ENCODE assay signal across 15 mouse cellular contexts in genomic region chr8:77682008-77682934, GRCm38 (mm10). TPM values are rescaled to one million over a fixed set of nuclear protein-coding genes. Genes with fewer than 3 reads are reported as not detected.
A peak's percentile ranks its signal among the peaks of the same experiment; 100 is the strongest.
DNase-seq lines count a peak whose midpoint lies in the region; ATAC-seq and TF ChIP-seq lines count a peak whose summit lies in the region.
"Had no signal": no experiment of that assay in that cellular context is flagged by ENCODE, and none has a peak within 500 bp of the region (broad histone marks: within the 10 kb centered on the region; RNA-seq: fewer than 3 reads in every experiment).

No protein-coding gene starts in this region.

- H3K4me1 ChIP-seq in forebrain, embryonic 14.5 days (ENCODE audit: control insufficient read depth, insufficient read depth, low read length), result no peaks in the 10 kb centered on the region
- H3K4me1 ChIP-seq in forebrain, embryonic 16.5 days (replicated peaks; ENCODE audit: control insufficient read depth, insufficient read depth, low read length), result no peaks in the 10 kb centered on the region
- H3K4me1 ChIP-seq in kidney, embryonic 15.5 days, result peaks cover 17% of the 10 kb centered on the region
- peaks cover 0 to 7% of the 10 kb centered on the region in 2 experiments; a peak in 2 of 4 replicates for H3K4me1 ChIP-seq in MEL (ENCODE audit: control insufficient read depth in 1 of 2, insufficient read depth in 2 of 2, low read length in 2 of 2)
- peaks cover 6% of the 10 kb centered on the region for H3K4me1 ChIP-seq in intestine, embryonic 16.5 days (ENCODE audit: control insufficient read depth, insufficient read depth, low read length)
- no peaks in the 10 kb centered on the region for H3K4me1 ChIP-seq in hindbrain, embryonic 13.5 days (replicated peaks)
- H3K4me1 ChIP-seq: hindbrain, embryonic 10.5 days had no signal

- no peaks in the 10 kb centered on the region for H3K79me2 ChIP-seq in MEL (ENCODE audit: control insufficient read depth, insufficient read depth, low read length, poor library complexity)

- no peak overlapping the region for H3K4me2 ChIP-seq in forebrain, embryonic 14.5 days (ENCODE audit: low read length)
- no peak overlapping the region for H3K4me2 ChIP-seq in forebrain, embryonic 16.5 days (ENCODE audit: low read length)
- peak overlapping the region; percentile 36 for H3K4me2 ChIP-seq in kidney, embryonic 15.5 days
- no peak overlapping the region; the same call in 1 of the 2 replicates for H3K4me2 ChIP-seq in intestine, embryonic 16.5 days (ENCODE audit: low read depth, low read length)
- no peak overlapping the region for H3K4me2 ChIP-seq in hindbrain, embryonic 13.5 days
- H3K4me2 ChIP-seq: neural tube, embryonic 13.5 days had no signal

- no peaks in the 10 kb centered on the region for H3K9me3 ChIP-seq in forebrain, embryonic 14.5 days (replicated peaks; ENCODE audit: control insufficient read depth, low read length)
- no peaks in the 10 kb centered on the region for H3K9me3 ChIP-seq in forebrain, embryonic 16.5 days (ENCODE audit: control insufficient read depth, low read length)
- no peaks in the 10 kb centered on the region for H3K9me3 ChIP-seq in kidney, embryonic 15.5 days (replicated peaks)
- no peaks in the 10 kb centered on the region for H3K9me3 ChIP-seq in MEL (replicated peaks; ENCODE audit: insufficient read depth, low read length)
- H3K9me3 ChIP-seq in intestine, embryonic 16.5 days (ENCODE audit: control insufficient read depth, low read length), result no peaks in the 10 kb centered on the region
- no peaks in the 10 kb centered on the region for H3K9me3 ChIP-seq in hindbrain, embryonic 13.5 days
- H3K9me3 ChIP-seq: hindbrain, embryonic 10.5 days; neural tube, embryonic 13.5 days had no signal

- WGBS in forebrain, embryonic 14.5 days, result 49% methylated on average over 15 of the region's 15 CpGs
- 41% methylated on average over 15 of the region's 15 CpGs for WGBS in forebrain, embryonic 16.5 days
- 19% methylated on average over 15 of the region's 15 CpGs for WGBS in kidney, embryonic 15.5 days
- WGBS in intestine, embryonic 16.5 days, result 28% methylated on average over 15 of the region's 15 CpGs
- WGBS in hindbrain, embryonic 13.5 days, result 78% methylated on average over 15 of the region's 15 CpGs

- H3K4me3 ChIP-seq in forebrain, embryonic 14.5 days (ENCODE audit: low read depth, low read length), result no peak overlapping the region
- no peak overlapping the region for H3K4me3 ChIP-seq in forebrain, embryonic 16.5 days (replicated peaks; ENCODE audit: low read length)
- no peak overlapping the region for H3K4me3 ChIP-seq in kidney, embryonic 15.5 days (replicated peaks)
- H3K4me3 ChIP-seq in MEL (ENCODE audit: control insufficient read depth in 1 of 2, insufficient read depth in 1 of 2, low read depth in 2 of 2, low read length in 2 of 2), result peak overlapping the region; percentile 31 to 73
- H3K4me3 ChIP-seq in intestine, embryonic 16.5 days (ENCODE audit: low read length), result no peak overlapping the region
- H3K4me3 ChIP-seq in hindbrain, embryonic 13.5 days, result no peak overlapping the region
- H3K4me3 ChIP-seq: hindbrain, embryonic 10.5 days; neural tube, embryonic 13.5 days had no signal

- TF ChIP-seq CTCF in MEL (IDR thresholded peaks at IDR 0.05 in 2 of 3, conservative IDR thresholded peaks at IDR 0.05 in 1 of 3; ENCODE audit: control insufficient read depth in 1 of 3, insufficient read depth in 1 of 3, low read depth in 2 of 3, low read length in 3 of 3, poor library complexity in 1 of 3, severe bottlenecking in 1 of 3), result no peak

- no peaks in the 10 kb centered on the region for H3K27me3 ChIP-seq in forebrain, embryonic 14.5 days (replicated peaks; ENCODE audit: control insufficient read depth, insufficient read depth, low read length)
- H3K27me3 ChIP-seq in forebrain, embryonic 16.5 days (replicated peaks; ENCODE audit: control insufficient read depth, insufficient read depth, low read length), result no peaks in the 10 kb centered on the region
- no peaks in the 10 kb centered on the region for H3K27me3 ChIP-seq in kidney, embryonic 15.5 days
- H3K27me3 ChIP-seq in MEL (ENCODE audit: control insufficient read depth in 1 of 2, insufficient read depth in 2 of 2, low read length in 2 of 2), result no peaks in the 10 kb centered on the region
- H3K27me3 ChIP-seq in intestine, embryonic 16.5 days (replicated peaks; ENCODE audit: control insufficient read depth, insufficient read depth, low read length), result no peaks in the 10 kb centered on the region
- no peaks in the 10 kb centered on the region for H3K27me3 ChIP-seq in hindbrain, embryonic 13.5 days
- H3K27me3 ChIP-seq: neural tube, embryonic 13.5 days had no signal

- H3K9ac ChIP-seq in forebrain, embryonic 14.5 days (ENCODE audit: low read length), result no peak overlapping the region
- no peak overlapping the region for H3K9ac ChIP-seq in forebrain, embryonic 16.5 days (replicated peaks; ENCODE audit: low read depth, low read length)
- H3K9ac ChIP-seq in kidney, embryonic 15.5 days, result no peak overlapping the region
- H3K9ac ChIP-seq in MEL (ENCODE audit: control insufficient read depth, low read depth, low read length, poor library complexity, severe bottlenecking), result 0 out of 2 replicates have a peak overlapping the region, but pooled peaks have one; percentile 14
- H3K9ac ChIP-seq in intestine, embryonic 16.5 days (ENCODE audit: low read depth, low read length), result no peak overlapping the region
- H3K9ac ChIP-seq in hindbrain, embryonic 13.5 days, result no peak overlapping the region
- H3K9ac ChIP-seq: neural tube, embryonic 13.5 days had no signal

- TF ChIP-seq EP300 in MEL (IDR thresholded peaks at IDR 0.05; ENCODE audit: low read depth in 1 of 2, low read length in 2 of 2), result no peak

- no peak for TF ChIP-seq RAD21 in MEL (IDR thresholded peaks at IDR 0.05; ENCODE audit: low read depth, low read length)

- no peak for ATAC-seq in forebrain, embryonic 14.5 days
- no peak for ATAC-seq in forebrain, embryonic 16.5 days
- ATAC-seq in kidney, embryonic 15.5 days (replicated peaks; ENCODE audit: low FRiP score), result peak; percentile 64; the same call in 1 of the 2 replicates
- peak; percentile 62; the same call in 1 of the 2 replicates for ATAC-seq in intestine, embryonic 16.5 days
- ATAC-seq in hindbrain, embryonic 13.5 days (ENCODE audit: low FRiP score), result no peak

- no peak for TF ChIP-seq POLR2A in MEL (IDR thresholded peaks at IDR 0.05; ENCODE audit: control insufficient read depth in 1 of 2, insufficient read depth in 1 of 2, low read depth in 1 of 2, low read length in 2 of 2, poor library complexity in 1 of 2)

- DNase-seq in forebrain, embryonic 14.5 days (ENCODE audit: low spot score), result peak; percentile 16
- DNase-seq in kidney, adult 18-20 months, result no peak
- DNase-seq in MEL (ENCODE audit: low read depth, low spot score), result peak; percentile 35
- no peak for DNase-seq in right cerebral cortex, postnatal 14 days
- DNase-seq: cerebellum, adult 8-10 months; lung, adult 2 months; midbrain, embryonic 14.5 days; right cerebral cortex, adult 18-20 months; thymus, postnatal 4 days had no signal

- no peak overlapping the region for H3K27ac ChIP-seq in forebrain, embryonic 14.5 days (ENCODE audit: low read depth, low read length)
- no peak overlapping the region for H3K27ac ChIP-seq in forebrain, embryonic 16.5 days (ENCODE audit: low read length)
- peak overlapping the region; percentile 80 for H3K27ac ChIP-seq in kidney, embryonic 15.5 days
- no peak overlapping the region for H3K27ac ChIP-seq in MEL (ENCODE audit: control insufficient read depth, low read depth, low read length)
- peak overlapping the region; percentile 75 for H3K27ac ChIP-seq in intestine, embryonic 16.5 days (ENCODE audit: low read length)
- no peak overlapping the region for H3K27ac ChIP-seq in hindbrain, embryonic 13.5 days
- H3K27ac ChIP-seq: hindbrain, embryonic 10.5 days; neural tube, embryonic 13.5 days had no signal

- H3K36me3 ChIP-seq in forebrain, embryonic 14.5 days (ENCODE audit: control insufficient read depth, insufficient read depth, low read length), result no peaks in the 10 kb centered on the region
- no peaks in the 10 kb centered on the region for H3K36me3 ChIP-seq in forebrain, embryonic 16.5 days (ENCODE audit: control insufficient read depth, insufficient read depth)
- H3K36me3 ChIP-seq in kidney, embryonic 15.5 days, result peaks cover 4% of the 10 kb centered on the region; the same call in 1 of the 2 replicates
- H3K36me3 ChIP-seq in MEL (ENCODE audit: control insufficient read depth in 1 of 2, insufficient read depth in 2 of 2, low read length in 2 of 2), result peaks cover 0 to 2% of the 10 kb centered on the region in 2 experiments; a peak in 1 of 4 replicates
- no peaks in the 10 kb centered on the region for H3K36me3 ChIP-seq in intestine, embryonic 16.5 days (ENCODE audit: control insufficient read depth, insufficient read depth, low read length)
- H3K36me3 ChIP-seq in hindbrain, embryonic 13.5 days, result no peaks in the 10 kb centered on the region
- H3K36me3 ChIP-seq: hindbrain, embryonic 10.5 days; neural tube, embryonic 13.5 days had no signal

TF ChIP-seq in MEL, 35 proteins besides CTCF, POLR2A, EP300 and RAD21:
- TF ChIP-seq USF2 (IDR thresholded peaks at IDR 0.05; ENCODE audit: borderline replicate concordance in 1 of 2, insufficient read depth in 1 of 2, low read depth in 1 of 2, low read length in 2 of 2) (no peak), MXI1 (IDR thresholded peaks at IDR 0.05; ENCODE audit: low read depth, low read length) (0 out of 2 replicates have a peak, but pooled peaks have one; percentile 12)

RNA-seq across cellular contexts. Expression of gene Ednra, which starts 42.0 kb away (rescaled TPM):
- 4.1 and 4.4 TPM in 2 replicates for polyA plus RNA-seq in forebrain, embryonic 14.5 days (2014; fragmentation: Nextera tagmentation; extraction: Ambion mirVana)
- polyA plus RNA-seq in forebrain, embryonic 16.5 days (2015; fragmentation: Nextera tagmentation; extraction: Ambion mirVana), result 4.3 and 4.6 TPM in 2 replicates
- 27.8 and 30.5 TPM in 2 replicates for polyA plus RNA-seq in kidney, embryonic 15.5 days (2015; fragmentation: Nextera tagmentation; extraction: Ambion mirVana)
- total RNA-seq in MEL (2012; rRNA removed), result not detected in 2 replicates
- not detected for polyA plus RNA-seq in MEL (2012; ENCODE audit: insufficient read depth in 1 of 2, insufficient read length in 2 of 2, low read depth in 1 of 2, low replicate concordance in 2 of 2, missing spikeins in 1 of 2)
- polyA plus RNA-seq in intestine, embryonic 16.5 days (2015; fragmentation: Nextera tagmentation; extraction: Ambion mirVana), result 14.5 and 16.1 TPM in 2 replicates
- 7.2 and 8.1 TPM in 2 replicates for polyA plus RNA-seq in hindbrain, embryonic 13.5 days (2015; fragmentation: Nextera tagmentation; extraction: Ambion mirVana)

Comparison
In these comparisons a context has a peak if more than half of its experiments do, and no peak if none do; other contexts are left out.
1. ATAC-seq: peak in kidney, embryonic 15.5 days (single experiment) and intestine, embryonic 16.5 days (single experiment); none in forebrain, embryonic 14.5 days (single experiment), forebrain, embryonic 16.5 days (single experiment) and hindbrain, embryonic 13.5 days (single experiment).
2. DNase-seq: peak in forebrain, embryonic 14.5 days (single experiment) and MEL (single experiment); none in kidney, adult 18-20 months (single experiment) and right cerebral cortex, postnatal 14 days (single experiment).
3. H3K27ac ChIP-seq: peak in kidney, embryonic 15.5 days (single experiment) and intestine, embryonic 16.5 days (single experiment); none in forebrain, embryonic 14.5 days (single experiment), forebrain, embryonic 16.5 days (single experiment), MEL (single experiment) and hindbrain, embryonic 13.5 days (single experiment).
4. H3K4me3 ChIP-seq: peak in MEL (2 of 2); none in forebrain, embryonic 14.5 days (single experiment), forebrain, embryonic 16.5 days (single experiment), kidney, embryonic 15.5 days (single experiment), intestine, embryonic 16.5 days (single experiment) and hindbrain, embryonic 13.5 days (single experiment).